Mouse (Mus musculus) frontal cortex, postnatal 36 days (tissue): ENCODE measurements at regions not wholly inside any gene's neighbourhood (a gene's known extent, or its start where the extent isn't known, plus 50 kb on each side); places are given as distances from the start of the nearest gene placed in this dataset.

Experiments used
- DNase-seq, 2 experiments: peaks; one replicate each; pipeline ENCODE4 v3.0.0; 2022; ENCODE audit warnings: low spot score in 2 of 2

- no peak for DNase-seq
Observed at GRCm38 (mm10) chr4:124181335-124181734, 263.5 kb upstream of the 4930535I16Rik start.

- peak in 1 of 2 experiments; percentile 28 for DNase-seq
Observed at GRCm38 (mm10) chr4:124178401-124179018, 260.7 kb upstream of the 4930535I16Rik start.

- peak; percentile 76 to 85 for DNase-seq
Observed at GRCm38 (mm10) chr4:124175531-124175930, 257.7 kb upstream of the 4930535I16Rik start.

GRCm38 (mm10) chr4:124154627-124155026 is 236.8 kb upstream of the 4930535I16Rik start:
- no peak for DNase-seq

GRCm38 (mm10) chr4:124149771-124150451 is 232.1 kb upstream of the 4930535I16Rik start:
- DNase-seq = no peak

GRCm38 (mm10) chr4:124149037-124149436 is 231.2 kb upstream of the 4930535I16Rik start:
- no peak for DNase-seq

- DNase-seq = no peak
Observed at GRCm38 (mm10) chr4:124147276-124147675, 229.5 kb upstream of the 4930535I16Rik start.

- peak in 1 of 2 experiments; percentile 11 for DNase-seq
Observed at GRCm38 (mm10) chr4:124146135-124146534, 228.3 kb upstream of the 4930535I16Rik start.

- DNase-seq = no peak
Observed at GRCm38 (mm10) chr4:124143630-124144029, 225.8 kb upstream of the 4930535I16Rik start.

GRCm38 (mm10) chr4:124143226-124143625 is 225.4 kb upstream of the 4930535I16Rik start:
- peak; percentile 28 to 65 for DNase-seq

GRCm38 (mm10) chr4:124142083-124142482 is 224.3 kb upstream of the 4930535I16Rik start:
- DNase-seq = peak; percentile 92 to 95

- DNase-seq = peak; percentile 14 to 42
Observed at GRCm38 (mm10) chr4:124135165-124135470, 217.3 kb upstream of the 4930535I16Rik start.

GRCm38 (mm10) chr4:124134341-124135164 is 216.7 kb upstream of the 4930535I16Rik start:
- no peak for DNase-seq

- no peak for DNase-seq
Observed at GRCm38 (mm10) chr4:124130946-124131345, 213.1 kb upstream of the 4930535I16Rik start.

- no peak for DNase-seq
Observed at GRCm38 (mm10) chr4:124126258-124126657, 208.4 kb upstream of the 4930535I16Rik start.

GRCm38 (mm10) chr4:124120334-124120733 is 202.5 kb upstream of the 4930535I16Rik start:
- DNase-seq = no peak

- no peak for DNase-seq
Observed at GRCm38 (mm10) chr4:124113856-124114345, 196.1 kb upstream of the 4930535I16Rik start.

GRCm38 (mm10) chr4:124110705-124111104 is 192.9 kb upstream of the 4930535I16Rik start:
- no peak for DNase-seq

GRCm38 (mm10) chr4:124109371-124109770 is 191.5 kb upstream of the 4930535I16Rik start:
- peak; percentile 4 to 6 for DNase-seq

GRCm38 (mm10) chr4:124102684-124103083 is 184.9 kb upstream of the 4930535I16Rik start:
- no peak for DNase-seq

- DNase-seq = no peak
Observed at GRCm38 (mm10) chr4:124086801-124087200, 169.0 kb upstream of the 4930535I16Rik start.

- no peak for DNase-seq
Observed at GRCm38 (mm10) chr4:124086254-124086653, 168.4 kb upstream of the 4930535I16Rik start.
